Mouse (Mus musculus) G1E (cell line): ENCODE measurements around the gene Gm10563. TPM values are rescaled to one million over a fixed set of nuclear protein-coding genes. Genes with fewer than 3 reads are reported as not detected.
A peak's percentile ranks its signal among the peaks of the same experiment; 100 is the strongest.
"Not testable (repeated sequence)": the region's sequence is repeated elsewhere in the genome, so short reads cannot be mapped to it uniquely, and the experiment has no call there.

Experiments used
- ATAC-seq: 2 replicates; pipeline ENCODE4 v1.8.0; 2016; ENCODE audit warnings: mild to moderate bottlenecking; ENCODE audit not compliant: insufficient number of reproducible peaks, poor library complexity, low FRiP score, severe bottlenecking; ENCODE audit errors: extremely low read depth
- DNase-seq: peaks from one replicate; pipeline ENCODE4 v3.0.0; 2012; ENCODE audit warnings: low spot score
- H3K27me3 ChIP-seq: 2 replicates; pipeline ENCODE4 v1.6.1; 2012; ENCODE audit warnings: mild to moderate bottlenecking, low read length, inconsistent platforms; ENCODE audit not compliant: insufficient read depth
- H3K36me3 ChIP-seq: replicated peaks from 2 replicates; pipeline ENCODE3; 2012; ENCODE audit warnings: mild to moderate bottlenecking, inconsistent platforms
- H3K4me1 ChIP-seq: 2 replicates; pipeline ENCODE4 v1.6.1; 2012; ENCODE audit warnings: low read depth, low read length, inconsistent platforms, mixed read lengths; ENCODE audit not compliant: insufficient read depth
- H3K4me3 ChIP-seq: 2 replicates; pipeline ENCODE4 v1.5.1; 2012; ENCODE audit warnings: low read depth, mild to moderate bottlenecking, inconsistent platforms, low read length, moderate library complexity, mixed read lengths
- H3K9me3 ChIP-seq: replicated peaks from 2 replicates; pipeline ENCODE4 v1.6.1; 2012; ENCODE audit warnings: inconsistent platforms
- CTCF ChIP-seq: IDR thresholded peaks from 2 replicates; pipeline ENCODE4 v1.5.1; 2012; ENCODE audit warnings: low read depth, low read length, inconsistent platforms, mixed read lengths
- GATA1 ChIP-seq: IDR thresholded peaks from 2 replicates; pipeline ENCODE4 v1.6.1; 2012; ENCODE audit warnings: borderline replicate concordance, low read length, inconsistent platforms, mixed read lengths
- GATA2 ChIP-seq: IDR thresholded peaks from 2 replicates; pipeline ENCODE4 v1.6.1; 2012; ENCODE audit warnings: low read depth, low read length, inconsistent platforms, borderline replicate concordance
- POLR2AphosphoS5 ChIP-seq: IDR thresholded peaks from 2 replicates; pipeline ENCODE4 v1.6.1; 2012; ENCODE audit warnings: low read depth, low read length, inconsistent platforms; ENCODE audit not compliant: insufficient replicate concordance
- TAL1 ChIP-seq: conservative IDR thresholded peaks from 2 replicates; pipeline ENCODE4 v1.6.1; 2012; ENCODE audit warnings: low read depth, low read length, inconsistent platforms, mixed read lengths
- polyA plus RNA-seq: library from polyadenylated mRNA; stranded (reverse); fragments of >175 nt; gene quantifications from 2 replicates; pipeline ENCODE4 v1.2.3, GENCODE M21; 2012
- total RNA-seq, 2 experiments: library from RNA; stranded (forward) in 1 of 2; stranded (reverse) in 1 of 2; fragments of 200-1000 nt in 1 of 2; fragments of >200 nt in 1 of 2; fragmentation: Nextera tagmentation in 1 of 2; gene quantifications; 2 replicates each; pipeline ENCODE4 v1.2.3; 2014 to 2017

Gm10563 gene
- total and polyA plus RNA-seq, 3 experiments: not detected

DNA sequence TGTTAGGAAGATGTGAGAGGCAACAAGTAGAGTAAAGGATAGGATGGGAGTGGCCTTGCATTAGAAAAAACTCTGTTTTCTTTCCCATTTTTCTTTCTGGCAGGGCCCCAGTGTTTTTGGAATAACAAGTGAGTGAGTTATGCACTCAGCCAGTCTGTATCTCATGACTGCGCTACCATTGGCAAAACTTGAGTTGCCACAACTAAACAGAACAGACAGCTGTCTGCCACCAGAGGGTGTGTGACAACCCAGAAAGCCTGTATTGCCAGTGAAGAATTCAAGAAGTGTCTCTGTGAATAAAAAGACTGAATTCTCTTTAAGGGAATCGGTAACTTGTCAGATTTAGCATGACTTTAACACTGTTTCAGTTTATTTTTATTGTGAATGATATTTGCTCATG lies 30.8 kb upstream of the Gm10563 start:
- ATAC-seq: no peak
- H3K27me3 ChIP-seq: 0 out of 2 replicates have a peak, but pooled peaks cover 2% of the 10 kb centered on the region
- TF ChIP-seq CTCF (no peak), POLR2AphosphoS5 (no peak), GATA2 (no peak), GATA1 (no peak), TAL1 (no peak)
- DNase-seq: no peak
- H3K9me3 ChIP-seq: no peaks in the 10 kb centered on the region
- peaks cover 2% of the 10 kb centered on the region; the same call in 1 of the 2 replicates for H3K4me1 ChIP-seq
- H3K4me3 ChIP-seq: no peak overlapping the region
- H3K36me3 ChIP-seq: no peaks in the 10 kb centered on the region

DNA sequence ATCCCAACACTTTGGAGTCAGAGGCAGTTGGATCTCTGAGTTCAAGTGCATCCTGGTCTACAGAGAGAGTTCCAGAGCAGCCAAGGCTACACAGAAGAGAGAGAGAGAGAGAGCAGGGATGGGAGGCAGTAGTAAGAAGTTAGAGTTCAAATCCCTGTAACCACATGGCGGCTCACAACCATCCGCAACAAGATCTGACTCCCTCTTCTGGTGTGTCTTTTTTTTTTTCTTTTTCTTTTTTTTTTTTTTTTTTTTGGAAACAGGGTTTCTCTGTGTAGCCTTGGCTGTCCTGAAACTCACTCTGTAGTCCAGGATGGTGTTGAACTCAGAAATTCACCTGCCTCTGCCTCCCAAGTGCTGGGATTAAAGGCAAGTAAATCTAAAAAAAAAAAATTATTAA lies 26.9 kb upstream of the Gm10563 start:
- Histone ChIP-seq H3K9me3 (no peaks in the 10 kb centered on the region), H3K4me1 (peaks cover 21% of the 10 kb centered on the region), H3K27me3 (0 out of 2 replicates have a peak, but pooled peaks cover 2% of the 10 kb centered on the region), H3K4me3 (no peak overlapping the region), H3K36me3 (no peaks in the 10 kb centered on the region)
- TF ChIP-seq CTCF: no peak
- no peak for TF ChIP-seq TAL1
- no peak for TF ChIP-seq POLR2AphosphoS5
- TF ChIP-seq GATA1: no peak
- no peak for TF ChIP-seq GATA2
- ATAC-seq (no peak), DNase-seq (no peak)

DNA sequence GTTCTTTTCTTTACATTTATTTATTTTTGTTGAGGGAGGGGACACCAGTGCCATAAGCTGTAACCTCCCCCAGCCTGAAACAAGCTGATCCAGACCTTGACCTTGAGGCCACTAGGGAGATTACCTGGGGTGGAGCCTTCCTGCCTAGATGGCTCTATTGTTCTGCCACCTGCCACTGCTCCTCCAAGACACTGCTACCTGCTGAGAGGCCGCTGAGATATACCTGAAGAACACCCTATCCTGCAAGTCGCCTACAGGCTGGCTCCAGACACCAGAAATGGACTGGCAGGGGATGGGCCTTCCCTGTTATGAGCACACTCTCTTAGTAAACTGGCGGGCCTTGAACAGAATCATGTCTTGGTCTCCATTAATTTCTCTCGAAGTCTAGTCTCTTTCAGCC lies 25.0 kb upstream of the Gm10563 start:
- DNase-seq, ATAC-seq, H3K36me3 ChIP-seq, H3K4me3 ChIP-seq, H3K9me3 ChIP-seq, H3K27me3 ChIP-seq: not testable (repeated sequence)
- peaks cover 23% of the 10 kb centered on the region for H3K4me1 ChIP-seq

DNA sequence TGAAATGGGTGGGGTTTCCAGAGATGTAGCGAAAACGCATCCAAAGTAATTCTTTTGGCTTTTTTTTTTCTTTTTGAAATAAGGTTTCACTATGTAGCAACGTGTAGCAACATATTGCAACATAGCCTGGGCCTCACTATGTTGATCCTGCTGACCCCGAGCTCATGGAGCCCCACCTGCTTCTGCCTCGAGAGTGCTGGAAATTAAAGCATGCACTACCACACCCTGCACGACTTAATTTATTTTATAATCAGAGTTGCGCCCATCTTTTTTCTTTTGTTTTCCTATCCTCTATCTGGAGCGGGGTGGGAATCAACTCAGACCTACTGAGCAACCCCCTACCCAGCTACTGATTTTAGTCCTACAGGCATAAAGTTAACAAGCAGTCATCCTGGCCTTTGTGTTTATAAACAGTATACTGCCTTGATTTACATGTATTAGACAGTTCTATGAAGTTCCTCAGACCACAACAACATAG lies 24.4 kb upstream of the Gm10563 start:
- ATAC-seq: 0 out of 2 replicates have a peak, but pooled peaks have one; percentile 1
- no peak for TF ChIP-seq GATA2
- no peak for TF ChIP-seq GATA1
- TF ChIP-seq CTCF: no peak
- TF ChIP-seq POLR2AphosphoS5: no peak
- no peak for TF ChIP-seq TAL1
- H3K27me3 ChIP-seq: 0 out of 2 replicates have a peak, but pooled peaks cover 2% of the 10 kb centered on the region

DNA sequence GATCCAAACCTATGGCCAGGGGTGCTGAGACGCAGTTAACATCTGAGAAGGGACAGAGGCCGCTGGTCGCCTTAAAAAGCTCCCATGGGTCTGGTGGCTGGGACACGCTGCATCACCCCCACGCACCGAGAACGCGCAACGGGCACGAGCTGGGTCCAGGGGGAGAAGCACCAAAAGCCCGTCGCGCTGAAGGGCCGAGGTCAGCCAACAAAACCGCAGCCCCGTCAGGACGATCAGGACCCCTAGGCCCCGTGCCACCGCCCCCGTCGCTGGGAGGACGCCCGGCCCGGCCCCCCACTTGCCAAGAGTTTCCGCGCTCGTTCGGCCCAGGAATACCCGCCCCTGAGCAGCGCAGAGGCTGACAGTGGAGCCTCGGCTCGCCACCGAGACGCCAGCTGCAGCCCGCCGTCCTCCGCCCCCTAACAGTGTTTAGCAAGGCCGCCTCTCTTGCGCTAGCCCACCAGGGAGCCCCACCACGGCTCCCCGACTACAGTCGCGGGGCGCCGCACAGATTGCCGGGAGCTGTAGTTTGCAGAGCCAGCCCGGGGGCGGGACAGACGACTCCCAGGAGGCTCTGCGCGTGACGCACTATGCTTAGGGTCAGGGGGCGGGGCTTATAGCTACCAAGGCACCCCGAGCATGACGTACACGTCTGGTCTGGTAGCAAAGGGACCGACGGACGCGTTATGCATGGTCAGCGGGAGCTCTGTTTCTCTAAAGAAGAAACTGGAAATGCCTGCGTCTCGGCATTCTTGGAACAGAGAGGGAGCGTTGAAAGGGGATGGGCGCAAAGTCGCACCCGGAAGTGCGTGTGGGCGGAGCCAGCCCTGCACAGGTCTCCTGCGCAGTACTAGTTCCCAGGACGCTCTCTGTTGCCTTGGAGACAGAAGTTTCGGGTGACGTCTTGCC lies 23.7 kb upstream of the Gm10563 start, which contains the start of gene Mib2:
Mib2 (minus strand) TSS at position 510 of the 909 bp plus-strand sequence.
- Histone ChIP-seq H3K4me3 (peak within 1 kb of the TSS; percentile 92), H3K36me3 (peaks cover 22% of the 10 kb centered on the region), H3K9me3 (no peaks in the 10 kb centered on the region), H3K27me3 (0 out of 2 replicates have a peak, but pooled peaks cover 2% of the 10 kb centered on the region), H3K4me1 (peaks cover 23% of the 10 kb centered on the region)
- DNase-seq (peak; percentile 93), ATAC-seq (peak; percentile 99)
- no peak for TF ChIP-seq CTCF
- no peak for TF ChIP-seq TAL1
- no peak for TF ChIP-seq GATA2
- no peak for TF ChIP-seq GATA1

More for the DNA sequence above, 24.4 kb upstream of the Gm10563 start:
- DNase-seq: no peak
- H3K9me3 ChIP-seq: no peaks in the 10 kb centered on the region
- peaks cover 16% of the 10 kb centered on the region for H3K36me3 ChIP-seq
- peak overlapping the region; percentile 92 for H3K4me3 ChIP-seq
- peaks cover 23% of the 10 kb centered on the region for H3K4me1 ChIP-seq

DNA sequence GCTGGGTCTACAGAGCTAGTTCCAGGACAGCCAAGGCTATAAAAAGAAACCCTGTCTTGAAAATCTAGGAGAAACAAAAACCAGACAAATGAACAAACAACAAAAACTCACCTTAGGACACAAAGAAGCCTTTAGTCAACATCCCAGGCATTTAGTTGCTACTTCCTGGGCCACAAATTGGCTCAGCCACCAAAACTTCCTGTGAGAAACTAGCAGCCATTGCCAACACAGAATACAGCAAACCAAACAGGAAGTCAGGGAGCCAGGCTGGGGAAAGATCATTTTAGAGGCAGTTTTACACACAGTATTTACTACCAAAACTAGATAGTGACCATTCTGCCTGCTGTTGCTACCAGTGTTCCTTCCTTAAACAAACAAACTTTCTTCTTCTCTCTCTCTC lies 21.7 kb upstream of the Gm10563 start:
- no peak overlapping the region for H3K4me3 ChIP-seq
- no peaks in the 10 kb centered on the region for H3K9me3 ChIP-seq
- 0 out of 2 replicates have a peak, but pooled peaks cover under 1% of the 10 kb centered on the region for H3K27me3 ChIP-seq
- peaks cover 21% of the 10 kb centered on the region for H3K4me1 ChIP-seq
- ATAC-seq (no peak), DNase-seq (no peak)
- H3K36me3 ChIP-seq: peaks cover 38% of the 10 kb centered on the region
- TF ChIP-seq GATA2 (no peak), CTCF (no peak), TAL1 (no peak), POLR2AphosphoS5 (no peak), GATA1 (no peak)
